Mouse (Mus musculus): ENCODE measurements around the gene Trim67.
A peak's percentile ranks its signal among the peaks of the same experiment; 100 is the strongest.

Trim67 gene

DNA sequence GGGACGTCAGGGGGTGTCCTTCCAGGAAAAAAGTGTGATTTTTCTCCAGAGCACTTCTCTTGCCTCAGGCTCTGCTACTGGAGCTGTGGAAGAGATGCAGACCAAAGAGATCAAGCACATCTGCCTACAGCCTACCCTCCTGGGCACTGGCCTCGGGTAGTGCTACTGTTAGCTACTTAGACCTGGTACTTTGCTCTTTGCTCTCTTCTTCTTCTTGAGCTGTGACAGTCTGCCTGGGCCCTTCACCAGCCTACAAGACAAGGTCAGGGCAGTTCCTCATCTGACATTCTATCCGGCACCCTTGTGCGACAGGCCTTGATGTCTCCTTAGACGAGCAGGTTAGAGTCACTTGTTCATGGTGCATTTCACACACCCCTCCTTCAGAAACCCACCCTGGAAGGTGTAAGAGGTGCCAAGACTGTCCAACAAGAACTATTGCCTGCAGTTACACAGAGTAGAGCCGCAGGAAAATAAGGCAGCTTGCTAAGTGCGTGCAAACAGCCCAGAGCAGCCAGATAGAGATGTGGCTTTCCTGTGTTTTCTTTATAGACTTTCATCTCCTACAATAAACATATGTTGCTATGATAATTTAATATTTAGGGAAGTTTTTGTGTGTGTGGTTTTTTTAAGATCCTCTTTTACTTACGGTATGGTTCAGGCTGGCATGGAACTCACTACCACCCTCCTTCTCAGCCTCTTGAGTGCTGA, 3.0 kb downstream of the Trim67 start:
- no peak for DNase-seq

GRCm38 (mm10) chr8:124800542-124800941, 7.7 kb downstream of the Trim67 start:
- no peak for DNase-seq

DNA sequence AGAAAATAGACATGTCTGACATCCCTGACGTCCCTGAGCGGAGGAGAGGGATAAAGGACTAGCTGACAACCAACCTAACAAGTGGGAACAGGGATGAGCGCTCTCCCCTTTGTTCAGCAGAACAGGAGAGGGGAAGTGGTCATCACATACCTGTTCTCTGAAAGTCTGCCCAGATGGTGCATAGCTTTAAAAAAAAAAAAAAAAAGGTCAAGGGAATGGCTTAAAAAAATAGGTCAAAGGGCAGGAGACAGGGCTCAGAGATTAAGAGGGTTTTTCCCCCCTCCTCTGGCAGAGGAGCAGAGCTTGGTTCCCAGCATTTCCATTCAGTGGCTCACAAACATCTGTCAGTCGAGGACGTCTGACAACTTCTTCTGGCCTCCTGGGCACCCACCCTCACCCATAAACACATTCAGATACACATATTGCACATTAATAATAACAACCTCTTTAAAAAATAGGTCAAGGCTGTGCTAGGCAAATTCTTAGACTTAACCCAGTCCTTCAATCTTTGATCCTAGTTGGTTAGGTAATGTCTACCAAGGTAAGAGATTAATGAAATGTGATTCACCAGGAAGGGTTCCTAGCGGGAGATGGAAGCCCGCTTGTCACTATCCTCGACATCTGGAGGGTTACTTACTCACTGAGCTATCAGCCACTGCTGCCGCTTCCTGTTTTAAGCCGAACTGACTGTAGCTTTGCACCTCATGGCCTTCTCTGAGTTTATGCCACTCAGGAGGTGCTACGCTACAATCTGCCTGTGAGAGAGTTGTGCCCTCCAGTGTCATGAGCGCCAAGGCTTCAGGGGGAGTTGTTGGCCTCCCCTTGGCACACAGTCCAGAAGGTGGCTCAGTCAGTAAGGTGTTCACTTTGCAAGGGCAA, 11.2 kb downstream of the Trim67 start:
- no peak for DNase-seq

DNA sequence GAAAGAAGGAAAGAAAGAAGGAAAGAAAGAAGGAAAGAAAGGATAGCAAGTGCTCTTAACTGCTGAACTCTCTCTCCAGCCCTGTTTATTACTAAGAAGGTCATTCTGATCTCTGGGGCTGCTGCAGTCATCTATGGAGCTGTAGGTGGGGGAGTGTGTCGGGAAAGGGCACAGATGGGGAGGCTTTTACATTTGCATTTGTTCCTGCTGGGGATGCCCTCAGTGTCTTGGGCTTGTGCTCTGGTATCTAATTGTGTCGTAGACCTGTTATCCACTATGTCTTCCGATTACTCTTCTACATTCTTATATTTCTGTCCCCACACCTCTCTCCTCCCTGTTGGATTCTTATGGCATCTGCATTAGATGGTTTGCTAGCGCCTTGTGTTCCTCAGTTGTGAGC, 13.1 kb downstream of the Trim67 start:
- DNase-seq, result no peak

DNA sequence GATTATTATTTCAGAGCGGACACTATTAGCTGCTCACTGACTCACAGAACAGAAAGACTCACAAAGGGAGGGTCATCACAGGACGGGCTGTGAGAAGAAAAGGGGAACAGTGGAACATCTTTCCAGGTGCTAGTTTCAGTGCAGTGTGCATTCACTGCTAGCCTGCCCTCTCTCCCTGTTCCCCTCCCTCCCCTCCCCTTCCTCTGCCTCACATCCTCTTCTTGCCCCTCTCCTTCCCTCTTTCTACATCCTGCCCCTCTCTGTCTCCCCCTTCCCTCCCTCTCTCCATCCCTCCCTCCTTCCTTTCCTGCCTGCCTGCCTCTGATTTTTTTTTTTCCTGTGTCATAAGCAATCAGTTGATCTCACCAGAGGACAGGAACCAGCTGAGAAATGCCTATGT, 16.5 kb downstream of the Trim67 start:
- no peak for DNase-seq

GRCm38 (mm10) chr8:124810056-124810610, 17.2 kb downstream of the Trim67 start:
- DNase-seq, result no peak

DNA sequence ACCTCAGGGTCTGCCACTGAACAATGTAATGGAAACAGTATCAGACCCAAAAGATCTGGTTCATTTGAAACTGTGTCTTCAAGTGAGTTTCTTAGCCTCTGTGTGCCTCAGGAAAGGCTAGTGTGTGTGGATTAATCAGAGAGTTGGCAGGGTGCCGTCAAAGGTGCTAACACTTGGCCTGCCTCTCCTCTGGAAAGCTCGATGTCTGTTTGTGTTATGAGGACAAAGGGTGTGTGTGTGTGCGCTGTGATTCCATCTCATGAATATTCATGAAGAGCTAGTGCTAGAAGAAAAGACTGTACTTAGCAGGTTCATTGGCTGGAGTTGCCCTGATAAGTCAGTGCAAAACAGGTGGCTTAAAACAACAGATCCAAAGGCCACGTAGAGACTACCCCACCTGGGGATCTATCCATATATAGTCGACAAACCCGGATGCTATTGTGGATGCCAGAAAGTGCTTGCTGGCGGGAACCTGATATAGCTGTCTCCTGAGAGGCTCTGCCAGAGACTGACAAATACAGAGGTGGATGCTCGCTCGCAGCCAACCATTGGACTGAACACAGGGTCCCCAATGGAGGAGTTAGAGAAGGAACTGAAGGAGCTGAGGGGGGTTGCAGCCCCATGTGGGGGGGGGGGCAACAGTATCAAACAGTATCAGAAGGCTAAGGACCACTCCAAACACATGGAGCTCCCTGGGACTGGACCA, 17.9 kb downstream of the Trim67 start:
- DNase-seq, result no peak

GRCm38 (mm10) chr8:124813326-124813725, 20.4 kb downstream of the Trim67 start:
- no peak for DNase-seq

DNA sequence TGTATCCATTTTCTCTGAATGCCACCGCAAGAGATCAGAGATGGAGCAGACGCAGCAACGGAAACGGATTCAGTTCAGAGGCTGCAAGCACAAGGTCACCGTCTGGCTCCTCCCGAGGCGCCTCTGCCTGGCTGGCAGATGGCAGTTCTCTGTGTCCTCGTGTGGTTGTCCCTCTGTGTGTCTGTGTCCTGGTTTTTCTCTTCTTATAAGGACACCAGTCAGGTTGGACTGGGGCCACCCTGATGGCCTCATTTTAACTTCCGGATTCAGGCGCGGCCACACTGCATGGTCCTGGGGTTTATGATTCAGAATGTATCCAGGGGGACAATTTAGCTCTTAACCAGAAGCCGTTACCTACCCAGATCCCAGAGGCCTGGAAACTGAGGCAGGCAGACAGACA, 23.0 kb downstream of the Trim67 start:
- no peak for DNase-seq

DNA sequence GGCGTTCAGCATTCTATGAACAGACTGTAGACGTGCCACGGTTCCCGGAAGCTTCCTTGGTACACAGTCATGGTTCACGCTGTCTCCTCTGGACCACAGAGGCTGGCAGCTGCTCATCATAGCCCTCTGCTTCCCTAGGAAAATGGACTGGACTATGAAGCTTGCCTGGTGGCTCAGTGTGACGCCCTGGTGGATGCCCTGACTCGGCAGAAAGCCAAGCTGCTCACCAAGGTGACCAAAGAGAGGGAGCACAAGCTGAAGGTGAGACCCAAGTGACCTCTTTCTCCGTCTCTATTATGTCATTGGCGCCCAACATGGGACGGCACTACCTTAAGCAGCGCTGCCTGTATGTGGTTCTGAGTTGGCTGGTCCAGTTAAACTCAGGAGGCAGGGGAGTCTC, 24.0 kb downstream of the Trim67 start:
- DNase-seq, result no peak

GRCm38 (mm10) chr8:124817361-124817760, 24.5 kb downstream of the Trim67 start:
- no peak for DNase-seq

GRCm38 (mm10) chr8:124819612-124820115, 26.8 kb downstream of the Trim67 start:
- DNase-seq, result no peak

- DNase-seq, result no peak
Measured at GRCm38 (mm10) chr8:124820125-124820524, 27.2 kb downstream of the Trim67 start.

DNA sequence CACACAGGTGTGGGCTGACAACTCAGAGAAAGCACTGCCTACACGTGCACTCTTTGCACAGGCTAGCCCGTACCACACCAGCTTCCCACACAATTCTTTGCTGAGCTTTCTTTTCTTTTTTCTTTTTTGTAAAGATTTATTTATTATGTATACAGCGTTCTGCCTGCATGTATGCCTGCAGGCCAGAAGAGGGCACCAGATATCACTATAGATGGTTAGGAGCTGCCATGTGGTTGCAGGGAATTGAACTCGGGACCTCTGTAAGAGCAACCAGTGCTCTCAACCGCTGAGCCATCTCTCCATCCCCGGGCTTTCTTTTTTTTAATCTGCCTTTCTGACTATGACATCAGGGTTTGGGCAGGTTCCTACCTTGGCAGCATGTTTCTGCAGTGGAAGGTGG, 30.6 kb downstream of the Trim67 start:
- DNase-seq, result no peak

- DNase-seq, result no peak
Measured at GRCm38 (mm10) chr8:124826658-124827057, 33.8 kb downstream of the Trim67 start.

- peak; percentile 54 for DNase-seq
Measured at GRCm38 (mm10) chr8:124827387-124827786, 34.5 kb downstream of the Trim67 start.

- no peak for DNase-seq
Measured at GRCm38 (mm10) chr8:124828561-124829240, 35.8 kb downstream of the Trim67 start.

GRCm38 (mm10) chr8:124830050-124830449, 37.2 kb downstream of the Trim67 start:
- no peak for DNase-seq

- no peak for DNase-seq
Measured at GRCm38 (mm10) chr8:124831531-124831930, 38.6 kb downstream of the Trim67 start.

GRCm38 (mm10) chr8:124831941-124832340, 39.0 kb downstream of the Trim67 start:
- DNase-seq, result no peak

GRCm38 (mm10) chr8:124833430-124834205, 40.7 kb downstream of the Trim67 start:
- no peak for DNase-seq

GRCm38 (mm10) chr8:124835848-124836247, 43.0 kb downstream of the Trim67 start:
- DNase-seq, result no peak
